Mouse (Mus musculus) small intestine, adult 2 months (tissue): ENCODE measurements around the gene Sh3bgr. TPM values are rescaled to one million over a fixed set of nuclear protein-coding genes. Genes with fewer than 3 reads are reported as not detected.

ENCODE experiments used
- H3K27ac ChIP-seq: fragments of 200-500 bp; 2 replicates; pipeline ENCODE4 v1.5.1; 2012; ENCODE audit warnings: low read depth, low read length, control low read depth, inconsistent platforms; ENCODE audit not compliant: insufficient read depth
- H3K27me3 ChIP-seq: fragments of 200-500 bp; 2 replicates; pipeline ENCODE4 v1.6.1; 2012; ENCODE audit warnings: mild to moderate bottlenecking, moderate library complexity, low read length, inconsistent platforms; ENCODE audit not compliant: control insufficient read depth, insufficient read depth
- H3K36me3 ChIP-seq: fragments of 200-500 bp; 2 replicates; pipeline ENCODE4 v1.6.1; 2012; ENCODE audit warnings: mild to moderate bottlenecking, low read length, control low read depth, inconsistent platforms; ENCODE audit not compliant: control insufficient read depth, insufficient read depth
- H3K4me1 ChIP-seq: fragments of 200-500 bp; 2 replicates; pipeline ENCODE4 v1.6.1; 2012; ENCODE audit warnings: low read length, inconsistent platforms, mixed read lengths; ENCODE audit not compliant: control insufficient read depth, insufficient read depth, insufficient read length
- H3K4me3 ChIP-seq: fragments of 200-500 bp; 2 replicates; pipeline ENCODE4 v1.5.1; 2012; ENCODE audit warnings: low read depth, mild to moderate bottlenecking, control low read depth, inconsistent platforms, low read length, moderate library complexity
- CTCF ChIP-seq: fragments of 200-500 bp; IDR thresholded peaks from 2 replicates; pipeline ENCODE4 v1.5.1; 2012; ENCODE audit warnings: low read depth, mild to moderate bottlenecking, control low read depth, inconsistent platforms, low read length, moderate library complexity, mixed read lengths; ENCODE audit not compliant: insufficient replicate concordance, insufficient read length; ENCODE audit errors: extremely low read depth
- POLR2A ChIP-seq: fragments of 200-500 bp; IDR thresholded peaks from 2 replicates; pipeline ENCODE4 v1.6.1; 2012; ENCODE audit warnings: low read depth, mild to moderate bottlenecking, control low read depth, inconsistent platforms, low read length, moderate library complexity
- WGBS: fragments of 180-500 bp; shearing (Covaris S2); methylation state at CpG from one replicate; pipeline ENCODE4 v1.1.7; 2018; 5-methylcytosine and 5-hydroxymethylcytosine counted together
- polyA plus RNA-seq: library from polyadenylated mRNA; depleted of rRNA; stranded (reverse); fragments of >200 nt; gene quantifications from 2 replicates; pipeline ENCODE4 v1.2.3, GENCODE M21; 2012

Gene Sh3bgr
- polyA plus RNA-seq, 1 experiment: 4.5 TPM

DNA sequence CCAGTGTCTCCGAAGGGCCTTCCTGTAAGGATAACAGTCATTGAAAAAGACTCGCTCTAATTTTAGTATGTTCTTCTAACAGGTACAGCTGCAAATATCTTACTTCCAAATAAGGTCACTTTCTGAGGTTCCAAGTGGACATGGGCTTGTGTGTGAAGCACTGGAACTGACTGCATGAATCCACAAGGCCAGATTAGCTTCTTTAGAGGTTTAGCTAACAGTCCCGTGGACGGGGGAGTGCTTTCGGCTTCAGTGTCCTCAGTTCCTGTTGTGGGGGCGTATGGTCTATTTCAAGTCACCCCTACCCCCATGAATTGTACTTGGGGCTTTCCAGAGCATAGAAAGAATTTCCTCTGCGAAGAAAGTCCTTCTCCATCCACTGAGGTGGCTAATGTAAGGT lies 10.6 kb downstream of the Sh3bgr start:
- Histone ChIP-seq H3K4me3 (no peak overlapping the region), H3K4me1 (peaks cover 9% of the 10 kb centered on the region; the same call in 1 of the 2 replicates), H3K27me3 (no peaks in the 10 kb centered on the region), H3K27ac (no peak overlapping the region), H3K36me3 (no peaks in the 10 kb centered on the region)
- WGBS: 79% methylated on average over 7 of the region's 7 CpGs
- no peak for TF ChIP-seq POLR2A
- TF ChIP-seq CTCF: no peak

- Histone ChIP-seq H3K36me3 (no peaks in the 10 kb centered on the region), H3K4me1 (peaks cover 9% of the 10 kb centered on the region; the same call in 1 of the 2 replicates), H3K4me3 (no peak overlapping the region), H3K27me3 (no peaks in the 10 kb centered on the region), H3K27ac (no peak overlapping the region)
- 97% methylated on average over 4 of the region's 4 CpGs for WGBS
- TF ChIP-seq POLR2A: no peak
- TF ChIP-seq CTCF: no peak
Observed at GRCm38 (mm10) chr16:96213027-96213426, 12.8 kb downstream of the Sh3bgr start.

GRCm38 (mm10) chr16:96221491-96221890 lies 21.2 kb downstream of the Sh3bgr start:
- TF ChIP-seq POLR2A (no peak), CTCF (no peak)
- Histone ChIP-seq H3K4me3 (no peak overlapping the region), H3K36me3 (no peaks in the 10 kb centered on the region), H3K4me1 (no peaks in the 10 kb centered on the region), H3K27ac (no peak overlapping the region), H3K27me3 (no peaks in the 10 kb centered on the region)
- WGBS: 49% methylated on average over 5 of the region's 5 CpGs

DNA sequence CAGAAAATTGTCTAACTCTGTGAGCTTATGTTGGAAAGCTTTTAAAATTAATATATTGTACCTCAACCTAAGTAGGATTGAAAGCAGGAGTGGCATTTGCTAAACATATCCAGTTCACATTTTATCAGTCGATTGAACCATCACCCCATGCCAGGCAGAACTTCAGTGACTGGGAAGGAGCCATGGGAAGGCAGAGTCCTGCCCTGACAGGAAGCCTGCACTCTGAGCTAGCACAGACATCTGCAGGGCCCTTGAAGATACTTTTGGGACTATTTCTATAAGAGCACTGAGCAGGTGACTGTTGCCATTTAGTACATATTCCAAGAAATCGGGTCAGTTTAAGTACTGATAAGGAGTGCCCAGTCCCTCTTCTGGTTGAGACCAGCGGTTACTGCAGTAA lies 21.7 kb downstream of the Sh3bgr start:
- Histone ChIP-seq H3K27me3 (no peaks in the 10 kb centered on the region), H3K4me3 (no peak overlapping the region), H3K4me1 (no peaks in the 10 kb centered on the region), H3K36me3 (no peaks in the 10 kb centered on the region), H3K27ac (no peak overlapping the region)
- WGBS: 72% methylated on average over 3 of the region's 3 CpGs
- TF ChIP-seq POLR2A: no peak
- no peak for TF ChIP-seq CTCF

DNA sequence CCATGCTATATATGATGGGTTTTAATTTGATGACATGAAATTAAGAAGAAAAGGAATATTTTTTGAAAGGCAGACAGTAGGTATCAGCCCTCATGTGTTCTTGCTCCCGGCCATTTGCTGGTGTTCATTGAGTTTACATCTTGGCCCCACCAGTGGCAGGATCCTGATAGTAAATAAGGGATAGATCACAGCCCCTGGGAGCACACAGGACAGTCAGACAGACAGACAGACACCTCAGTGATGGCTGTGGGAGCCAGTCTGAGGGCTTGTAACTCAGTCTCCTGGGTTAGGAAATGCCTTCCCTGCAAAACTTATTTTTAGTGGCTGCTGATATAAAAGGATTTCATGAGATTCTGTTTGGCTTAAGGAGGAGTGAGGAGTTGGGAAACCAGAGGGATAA lies 22.2 kb downstream of the Sh3bgr start:
- WGBS: 83% methylated on average over 1 of the region's 1 CpGs
- H3K4me3 ChIP-seq: no peak overlapping the region
- no peaks in the 10 kb centered on the region for H3K27me3 ChIP-seq
- H3K27ac ChIP-seq: no peak overlapping the region
- 0 out of 2 replicates have a peak, but pooled peaks cover 1% of the 10 kb centered on the region for H3K4me1 ChIP-seq
- TF ChIP-seq CTCF: no peak
- TF ChIP-seq POLR2A: no peak
- no peaks in the 10 kb centered on the region for H3K36me3 ChIP-seq

DNA sequence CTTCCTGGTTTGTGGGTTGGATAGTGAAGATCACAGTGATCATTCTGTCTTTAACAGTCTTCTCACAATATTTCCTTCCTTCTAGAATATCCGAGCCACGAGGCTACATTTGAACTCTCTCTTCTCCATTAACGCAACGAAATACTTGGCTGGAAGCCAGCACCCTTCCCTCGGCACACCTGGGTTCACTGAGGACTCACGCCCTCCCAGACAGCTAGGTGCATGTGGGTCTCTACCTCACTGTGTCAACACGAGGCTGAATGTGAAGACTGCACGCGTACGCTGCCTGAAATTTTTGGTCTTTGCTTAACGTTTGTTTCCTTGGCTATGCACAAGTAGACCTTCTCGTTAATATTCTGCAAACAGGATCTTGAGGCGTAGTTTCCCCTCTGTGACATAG lies 28.2 kb downstream of the Sh3bgr start:
- H3K4me1 ChIP-seq: peaks cover 7% of the 10 kb centered on the region; the same call in 1 of the 2 replicates
- 19% methylated on average over 13 of the region's 13 CpGs for WGBS
- no peaks in the 10 kb centered on the region for H3K27me3 ChIP-seq
- 0 out of 2 replicates have a peak overlapping the region, but pooled peaks have one; percentile 8 for H3K27ac ChIP-seq
- H3K36me3 ChIP-seq: no peaks in the 10 kb centered on the region
- no peak for TF ChIP-seq CTCF
- TF ChIP-seq POLR2A: no peak
- no peak overlapping the region for H3K4me3 ChIP-seq

- Histone ChIP-seq H3K27ac (no peak overlapping the region), H3K36me3 (no peaks in the 10 kb centered on the region), H3K27me3 (no peaks in the 10 kb centered on the region), H3K4me3 (no peak overlapping the region), H3K4me1 (peaks cover 7% of the 10 kb centered on the region; the same call in 1 of the 2 replicates)
- no peak for TF ChIP-seq POLR2A
- 73% methylated on average over 8 of the region's 8 CpGs for WGBS
Observed at GRCm38 (mm10) chr16:96229044-96229555, 28.9 kb downstream of the Sh3bgr start.
